Mouse (Mus musculus): ENCODE measurements at regions not wholly inside any gene's neighbourhood (a gene's known extent, or its start where the extent isn't known, plus 50 kb on each side); places are given as distances from the start of the nearest gene placed in this dataset.

DNA sequence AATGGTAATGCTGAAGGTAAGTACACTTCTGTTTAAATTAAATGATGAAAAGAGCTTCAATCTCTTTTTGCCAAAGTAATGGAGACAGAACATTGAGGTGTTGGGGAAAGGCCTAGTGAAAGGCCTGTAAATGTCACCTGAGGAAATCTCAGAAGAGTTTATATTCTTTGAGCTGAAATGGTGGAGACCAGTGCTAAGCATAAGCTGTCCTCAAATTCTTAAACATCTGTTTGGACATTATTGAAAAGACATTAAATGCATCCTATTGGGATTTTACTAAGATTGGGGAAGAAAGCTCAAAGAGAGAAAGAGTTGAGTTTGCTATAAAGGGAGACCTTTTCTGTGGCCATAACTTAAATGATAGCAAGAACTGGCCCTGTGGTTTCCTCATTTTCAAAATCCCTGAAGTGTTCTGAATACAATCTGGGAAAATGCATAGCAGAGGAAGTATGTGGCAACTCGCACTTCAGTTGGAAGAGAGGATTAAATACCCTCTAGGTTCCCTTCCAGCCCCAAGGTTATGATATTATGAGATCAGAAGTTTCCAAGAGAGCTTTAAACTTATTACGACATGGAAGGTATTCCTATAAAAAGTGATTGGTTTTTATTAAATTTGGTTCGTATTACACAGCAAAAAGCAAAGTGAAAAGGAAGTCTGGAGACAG is 492.3 kb downstream of the 1190002N15Rik start:
- no peaks in the 10 kb centered on the region for H3K9me3 ChIP-seq
- no peaks in the 10 kb centered on the region for H3K4me1 ChIP-seq
- no peaks in the 10 kb centered on the region for H3K27me3 ChIP-seq (ENCODE audit: insufficient read depth, poor library complexity, severe bottlenecking)
- WGBS: 82% methylated on average over 3 of the region's 3 CpGs
- no peak overlapping the region for H3K27ac ChIP-seq
- DNase-seq (ENCODE audit: low spot score): no peak
- H3K4me3 ChIP-seq: no peak overlapping the region
- no peaks in the 10 kb centered on the region for H3K36me3 ChIP-seq

DNA sequence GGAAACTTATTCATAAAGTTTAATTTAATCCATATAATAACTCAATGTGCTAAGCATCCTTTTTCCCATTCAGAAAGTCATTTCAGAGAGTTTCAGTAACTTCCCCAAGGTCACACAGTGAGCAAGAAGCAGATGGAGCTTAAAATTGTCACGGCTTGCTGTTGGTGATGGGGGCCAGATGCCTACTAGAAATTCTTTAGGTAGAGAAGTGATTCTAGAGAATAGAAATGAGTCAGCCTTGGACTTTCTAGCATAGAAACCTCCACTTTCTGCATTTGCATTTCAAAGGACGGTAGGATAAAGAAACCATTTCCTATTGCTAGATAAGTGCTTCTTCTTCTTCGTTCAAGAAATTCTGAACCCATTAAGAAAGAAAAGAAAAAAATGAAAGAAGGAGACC is 514.1 kb downstream of the 1190002N15Rik start:
- Histone ChIP-seq H3K4me3 (no peak overlapping the region), H3K9me3 (no peaks in the 10 kb centered on the region), H3K4me1 (no peaks in the 10 kb centered on the region), H3K27me3 (ENCODE audit: insufficient read depth, poor library complexity, severe bottlenecking) (no peaks in the 10 kb centered on the region), H3K27ac (no peak overlapping the region), H3K36me3 (no peaks in the 10 kb centered on the region)
- no peak for DNase-seq (ENCODE audit: low spot score)
- WGBS: 61% methylated on average over 3 of the region's 3 CpGs

GRCm38 (mm10) chr9:94021293-94021903 is 516.5 kb downstream of the 1190002N15Rik start:
- DNase-seq (ENCODE audit: low spot score): no peak
- WGBS: 87% methylated on average over 1 of the region's 1 CpGs
- Histone ChIP-seq H3K36me3 (no peaks in the 10 kb centered on the region), H3K4me3 (no peak overlapping the region), H3K27ac (no peak overlapping the region), H3K9me3 (no peaks in the 10 kb centered on the region), H3K27me3 (ENCODE audit: insufficient read depth, poor library complexity, severe bottlenecking) (no peaks in the 10 kb centered on the region), H3K4me1 (no peaks in the 10 kb centered on the region)

DNA sequence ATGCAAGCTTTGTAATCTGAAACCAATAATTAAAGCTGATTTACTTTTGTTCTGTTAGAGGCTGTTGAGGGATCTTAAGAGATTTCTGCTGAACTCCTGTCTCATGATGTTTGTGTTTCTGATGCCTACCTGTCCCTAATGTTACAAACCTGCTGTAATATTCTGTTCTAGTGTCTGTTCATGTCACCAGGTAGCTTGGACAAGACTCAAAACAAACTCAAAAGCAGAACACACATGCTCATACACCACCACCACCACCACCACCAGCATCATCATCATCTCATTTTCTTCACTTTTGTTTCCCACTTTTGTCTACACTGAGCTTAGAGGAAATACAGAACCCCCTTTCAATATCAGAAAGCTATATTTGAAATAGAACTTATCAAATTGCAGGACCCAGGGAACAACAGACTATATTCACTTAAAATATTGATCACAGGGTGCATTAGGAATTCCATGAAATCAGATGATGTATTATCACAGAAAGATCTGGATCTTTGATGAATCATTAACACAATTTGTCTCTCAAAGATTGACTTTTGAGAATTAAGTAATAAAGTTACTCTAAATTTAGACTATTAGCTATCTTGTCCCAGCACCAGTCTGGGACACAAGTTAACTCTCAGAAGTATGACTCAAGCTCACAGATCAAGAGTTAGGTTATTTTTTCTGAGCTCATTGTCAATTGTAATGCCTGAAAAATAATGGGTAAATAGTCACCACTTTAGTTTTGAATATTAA is 521.0 kb downstream of the 1190002N15Rik start:
- Histone ChIP-seq H3K36me3 (no peaks in the 10 kb centered on the region), H3K4me1 (no peaks in the 10 kb centered on the region), H3K9me3 (no peaks in the 10 kb centered on the region), H3K27me3 (ENCODE audit: insufficient read depth, poor library complexity, severe bottlenecking) (no peaks in the 10 kb centered on the region), H3K4me3 (no peak overlapping the region), H3K27ac (no peak overlapping the region)
- no peak for DNase-seq (ENCODE audit: low spot score)

DNA sequence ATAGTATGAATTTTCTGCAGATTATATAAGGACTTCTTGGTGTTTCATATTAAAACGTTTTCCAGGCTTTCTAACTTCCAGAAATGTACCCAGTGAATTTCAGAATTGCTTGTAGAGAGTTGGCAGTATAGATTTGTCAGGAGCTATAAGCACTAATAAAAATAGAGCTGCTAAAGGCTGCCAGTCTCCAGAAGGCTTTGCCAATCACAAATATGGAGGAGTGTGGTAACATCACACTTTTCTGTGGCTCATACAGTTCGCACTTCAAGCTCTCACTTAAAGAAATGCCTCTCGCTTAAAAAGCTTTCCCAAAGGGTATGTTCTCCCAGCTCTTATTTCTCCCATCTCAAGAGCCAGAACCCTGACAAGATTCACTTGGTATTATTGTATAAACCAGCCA is 545.7 kb downstream of the 1190002N15Rik start:
- H3K36me3 ChIP-seq: no peaks in the 10 kb centered on the region
- H3K27ac ChIP-seq: no peak overlapping the region
- no peak overlapping the region for H3K4me3 ChIP-seq
- no peaks in the 10 kb centered on the region for H3K4me1 ChIP-seq
- 73% methylated on average over 3 of the region's 3 CpGs for WGBS
- no peaks in the 10 kb centered on the region for H3K9me3 ChIP-seq
- no peaks in the 10 kb centered on the region for H3K27me3 ChIP-seq (ENCODE audit: insufficient read depth, poor library complexity, severe bottlenecking)
- no peak for DNase-seq (ENCODE audit: low spot score)

GRCm38 (mm10) chr9:93991141-93991540 is 546.7 kb downstream of the 1190002N15Rik start:
- no peak overlapping the region for H3K27ac ChIP-seq
- DNase-seq (ENCODE audit: low spot score): no peak
- H3K36me3 ChIP-seq: no peaks in the 10 kb centered on the region
- H3K4me3 ChIP-seq: no peak overlapping the region
- H3K27me3 ChIP-seq (ENCODE audit: insufficient read depth, poor library complexity, severe bottlenecking): no peaks in the 10 kb centered on the region
- no peaks in the 10 kb centered on the region for H3K9me3 ChIP-seq
- 45% methylated on average over 1 of the region's 1 CpGs for WGBS
- H3K4me1 ChIP-seq: no peaks in the 10 kb centered on the region

GRCm38 (mm10) chr9:93981136-93981535 is 556.7 kb downstream of the 1190002N15Rik start:
- no peaks in the 10 kb centered on the region for H3K27me3 ChIP-seq (ENCODE audit: insufficient read depth, poor library complexity, severe bottlenecking)
- H3K9me3 ChIP-seq: no peaks in the 10 kb centered on the region
- H3K36me3 ChIP-seq: no peaks in the 10 kb centered on the region
- H3K4me1 ChIP-seq: no peaks in the 10 kb centered on the region
- 49% methylated on average over 2 of the region's 2 CpGs for WGBS
- DNase-seq (ENCODE audit: low spot score): no peak
- H3K4me3 ChIP-seq: no peak overlapping the region
- H3K27ac ChIP-seq: no peak overlapping the region

DNA sequence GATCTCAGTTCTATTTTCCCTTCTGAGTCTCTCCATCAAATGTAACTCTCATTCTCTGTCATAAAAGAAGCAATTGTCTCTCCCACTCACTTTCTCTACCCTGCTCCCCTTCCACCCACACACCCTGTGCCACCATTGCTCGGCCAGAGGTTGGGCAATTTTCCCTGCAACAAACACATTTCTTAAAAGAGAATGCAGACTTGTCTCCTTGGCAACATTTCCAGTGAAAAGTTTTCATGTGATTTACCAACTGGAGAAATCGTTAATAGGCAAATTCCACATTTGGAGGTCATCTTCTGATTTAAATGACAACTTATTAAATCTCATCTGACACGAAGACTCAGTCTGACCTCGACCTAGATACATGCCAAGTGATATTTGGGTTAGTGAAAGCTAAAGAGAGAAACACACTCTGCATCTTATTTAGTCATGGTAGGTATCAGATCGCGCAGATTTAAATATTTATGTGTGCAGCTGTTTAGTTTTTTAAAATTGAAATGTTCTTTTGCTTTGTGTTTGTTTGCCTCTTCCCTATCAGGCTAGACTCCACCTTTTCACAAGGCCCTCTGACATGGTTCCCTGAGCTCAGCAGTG is 568.1 kb downstream of the 1190002N15Rik start:
- DNase-seq (ENCODE audit: low spot score): no peak
- 85% methylated on average over 6 of the region's 6 CpGs for WGBS

DNA sequence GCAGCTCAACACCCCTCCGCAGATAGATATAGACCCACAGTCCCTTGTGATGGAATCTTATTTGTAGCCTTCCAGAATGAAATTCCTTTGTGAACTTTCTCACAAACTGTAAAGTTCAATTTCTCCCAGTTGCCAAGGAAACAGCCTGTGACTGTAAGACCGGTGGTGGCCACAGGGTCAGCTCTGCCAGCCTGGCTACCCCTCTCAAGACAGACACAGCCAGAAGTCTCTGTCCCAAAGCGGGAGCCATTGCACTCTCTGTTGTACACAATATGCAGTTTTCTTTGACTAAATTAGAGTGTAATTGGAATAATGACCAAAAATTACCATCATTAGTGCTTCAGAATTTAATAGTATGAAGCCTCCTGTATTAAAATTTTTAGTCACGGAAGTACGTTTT is 568.8 kb downstream of the 1190002N15Rik start:
- Histone ChIP-seq H3K27ac (no peak overlapping the region), H3K9me3 (no peaks in the 10 kb centered on the region), H3K4me1 (no peaks in the 10 kb centered on the region), H3K4me3 (no peak overlapping the region), H3K27me3 (ENCODE audit: insufficient read depth, poor library complexity, severe bottlenecking) (no peaks in the 10 kb centered on the region), H3K36me3 (no peaks in the 10 kb centered on the region)
- DNase-seq (ENCODE audit: low spot score): no peak
- 82% methylated on average over 5 of the region's 5 CpGs for WGBS

More for the DNA sequence above, 568.1 kb downstream of the 1190002N15Rik start:
- H3K36me3 ChIP-seq: no peaks in the 10 kb centered on the region
- H3K9me3 ChIP-seq: no peaks in the 10 kb centered on the region
- no peaks in the 10 kb centered on the region for H3K27me3 ChIP-seq (ENCODE audit: insufficient read depth, poor library complexity, severe bottlenecking)
- H3K4me1 ChIP-seq: no peaks in the 10 kb centered on the region
- H3K27ac ChIP-seq: no peak overlapping the region
- no peak overlapping the region for H3K4me3 ChIP-seq

DNA sequence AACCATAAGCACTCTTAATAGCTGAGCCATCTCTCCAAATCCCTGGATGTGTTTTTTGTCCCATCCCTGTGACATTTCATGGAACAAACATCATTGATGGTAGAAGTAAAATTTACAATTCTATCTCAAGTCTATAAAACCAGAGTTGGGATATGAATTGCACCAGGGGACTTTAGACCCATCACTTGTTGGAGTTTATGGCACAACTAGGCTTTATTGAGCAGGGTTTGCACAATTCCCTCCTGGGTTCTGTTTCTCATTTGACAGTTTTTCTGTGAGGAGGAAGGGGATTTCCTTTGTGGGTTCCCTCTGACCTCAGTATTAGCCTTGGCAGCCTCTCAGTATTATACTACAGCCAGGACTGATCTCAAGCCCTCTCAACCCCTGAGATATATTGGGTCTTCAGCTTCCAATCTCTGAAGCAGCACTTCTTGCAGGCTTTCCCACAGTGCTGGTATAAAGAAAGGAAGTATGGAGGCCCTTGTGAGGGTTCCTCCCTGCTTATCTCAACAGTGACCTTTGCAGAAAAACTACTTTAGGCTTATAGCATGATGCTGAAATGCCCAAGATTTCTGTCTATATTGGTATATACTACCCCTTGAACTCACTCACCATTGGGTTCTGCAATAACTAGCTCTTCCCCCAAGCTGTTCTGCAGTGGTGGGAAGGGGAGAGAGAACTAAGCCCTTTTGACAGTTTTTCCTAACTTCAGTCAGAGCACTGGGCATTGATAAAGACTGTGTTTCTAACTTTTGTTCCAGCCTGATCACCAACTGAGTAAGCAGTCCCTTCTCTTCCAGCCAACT is 582.4 kb downstream of the 1190002N15Rik start:
- no peak overlapping the region for H3K27ac ChIP-seq
- no peaks in the 10 kb centered on the region for H3K4me1 ChIP-seq
- no peaks in the 10 kb centered on the region for H3K27me3 ChIP-seq (ENCODE audit: insufficient read depth, poor library complexity, severe bottlenecking)
- H3K4me3 ChIP-seq: no peak overlapping the region
- no peaks in the 10 kb centered on the region for H3K36me3 ChIP-seq
- DNase-seq (ENCODE audit: low spot score): no peak
- no peaks in the 10 kb centered on the region for H3K9me3 ChIP-seq

GRCm38 (mm10) chr9:93948671-93949070 is 589.2 kb downstream of the 1190002N15Rik start:
- Histone ChIP-seq H3K27me3 (ENCODE audit: insufficient read depth, poor library complexity, severe bottlenecking) (no peaks in the 10 kb centered on the region), H3K27ac (no peak overlapping the region), H3K4me3 (no peak overlapping the region), H3K36me3 (no peaks in the 10 kb centered on the region), H3K4me1 (no peaks in the 10 kb centered on the region), H3K9me3 (no peaks in the 10 kb centered on the region)
- 75% methylated on average over 1 of the region's 1 CpGs for WGBS
- DNase-seq (ENCODE audit: low spot score): no peak

DNA sequence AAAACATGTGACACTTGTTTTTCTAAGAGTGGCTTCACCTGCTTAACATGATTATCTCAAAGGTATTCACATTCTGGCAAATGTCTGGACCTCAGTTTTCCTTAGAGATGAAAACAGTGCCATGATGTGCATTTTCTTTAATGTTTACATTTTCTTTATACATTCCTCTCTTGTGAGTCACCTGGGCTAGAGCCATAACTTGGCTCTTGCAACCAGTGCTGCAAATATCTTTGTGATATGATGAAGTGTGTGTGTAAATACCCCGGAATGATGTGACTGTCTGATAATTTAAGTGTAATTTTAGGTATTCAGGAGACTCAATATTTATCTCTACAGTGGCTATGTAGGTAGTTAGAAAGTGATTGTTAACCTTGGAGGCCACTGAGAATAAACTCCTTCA is 590.8 kb downstream of the 1190002N15Rik start:
- Histone ChIP-seq H3K27ac (no peak overlapping the region), H3K4me3 (no peak overlapping the region), H3K36me3 (no peaks in the 10 kb centered on the region), H3K9me3 (no peaks in the 10 kb centered on the region), H3K4me1 (no peaks in the 10 kb centered on the region), H3K27me3 (ENCODE audit: insufficient read depth, poor library complexity, severe bottlenecking) (no peaks in the 10 kb centered on the region)
- WGBS: 76% methylated on average over 1 of the region's 1 CpGs
- DNase-seq (ENCODE audit: low spot score): no peak

Data from heart, embryonic 10.5 days (tissue).